Mouse (Mus musculus) thymus, adult 2 months (tissue): Measurements from ENCODE around the gene Inca1.

Experiments
- CTCF ChIP-seq: fragments of 200-500 bp; IDR thresholded peaks from 2 replicates; pipeline ENCODE4 v1.5.1; 2012; ENCODE audit warnings: mild to moderate bottlenecking, control low read depth, low read length, moderate library complexity, borderline replicate concordance; ENCODE audit not compliant: control insufficient read depth, poor library complexity, insufficient read depth; ENCODE audit errors: extremely low read depth
- POLR2A ChIP-seq: fragments of 200-500 bp; IDR thresholded peaks from 2 replicates; pipeline ENCODE4 v1.6.1; 2012; ENCODE audit warnings: mild to moderate bottlenecking, low read length, control low read depth, moderate library complexity; ENCODE audit not compliant: control insufficient read depth, poor library complexity, insufficient read depth; ENCODE audit errors: extremely low read depth

GRCm38 (mm10) chr11:70674014-70674413 lies 25.9 kb downstream of the Inca1 start:
- TF ChIP-seq CTCF (no peak), POLR2A (no peak)
